Mouse (Mus musculus) CH12.LX (cell line): ENCODE measurements around the gene Dpp4. TPM values are rescaled to one million over a fixed set of nuclear protein-coding genes. Genes with fewer than 3 reads are reported as not detected.
A peak's percentile ranks its signal among the peaks of the same experiment; 100 is the strongest.

ENCODE experiments used
- DNase-seq: peaks from one replicate; pipeline ENCODE4 v3.0.0-alpha.2; 2013; ENCODE audit errors: extremely low read depth
- H3K27ac ChIP-seq: 2 replicates; pipeline ENCODE4 v1.5.1; 2012; ENCODE audit warnings: low read depth, mild to moderate bottlenecking, control low read depth, moderate library complexity; ENCODE audit not compliant: insufficient read depth
- H3K27me3 ChIP-seq: replicated peaks from 2 replicates; pipeline ENCODE3; 2012; ENCODE audit warnings: inconsistent platforms
- H3K36me3 ChIP-seq, 2 experiments: replicated peaks in 1 of 2; 2 replicates each; pipeline versions ENCODE3 to v1.6.1; 2012; ENCODE audit warnings: inconsistent platforms in 1 of 2, low read length in 1 of 2, mild to moderate bottlenecking in 1 of 2, mixed read lengths in 1 of 2, moderate library complexity in 1 of 2; ENCODE audit not compliant: control insufficient read depth in 1 of 2, insufficient read depth in 1 of 2
- H3K4me1 ChIP-seq, 2 experiments: 2 replicates each; pipeline ENCODE4 v1.6.1; 2012; ENCODE audit warnings: inconsistent platforms in 1 of 2, moderate library complexity in 1 of 2; ENCODE audit not compliant: insufficient read depth in 2 of 2, control insufficient read depth in 1 of 2
- H3K4me2 ChIP-seq: 2 replicates; pipeline ENCODE4 v1.6.1; 2012; ENCODE audit warnings: low read depth, mild to moderate bottlenecking, control low read depth; ENCODE audit not compliant: poor library complexity, insufficient read depth, severe bottlenecking
- H3K4me3 ChIP-seq, 3 experiments: fragments of 150-350 bp in 1 of 3; sonication (generic) in 1 of 3; replicated peaks in 1 of 3; 2 replicates each; pipeline versions ENCODE3 to v1.5.1; 2011 to 2012; ENCODE audit warnings: low read depth in 2 of 3, low read length in 2 of 3, mild to moderate bottlenecking in 2 of 3, moderate library complexity in 2 of 3, control low read depth in 1 of 3, improper control_type of control experiment in 1 of 3, inconsistent platforms in 1 of 3, mixed read lengths in 1 of 3; ENCODE audit not compliant: poor library complexity in 1 of 3
- H3K79me2 ChIP-seq: replicated peaks from 2 replicates; pipeline ENCODE4 v1.6.1; 2012; ENCODE audit warnings: mild to moderate bottlenecking, moderate library complexity; ENCODE audit not compliant: control insufficient read depth, poor library complexity, insufficient read depth, severe bottlenecking; ENCODE audit errors: extremely low read depth
- H3K9ac ChIP-seq: 2 replicates; pipeline ENCODE4 v1.6.1; 2012; ENCODE audit warnings: low read depth, mild to moderate bottlenecking, control low read depth, moderate library complexity; ENCODE audit not compliant: insufficient read depth
- H3K9me3 ChIP-seq: replicated peaks from 2 replicates; pipeline ENCODE3; 2012; ENCODE audit warnings: low read length, inconsistent platforms, mixed read lengths
- BHLHE40 ChIP-seq: IDR thresholded peaks from 2 replicates; pipeline ENCODE4 v1.6.1; 2011; ENCODE audit warnings: mild to moderate bottlenecking, low read depth, low read length, improper control_type of control experiment
- CTCF ChIP-seq, 2 experiments: IDR thresholded peaks in 1 of 2; conservative IDR thresholded peaks in 1 of 2; 2 replicates each; pipeline ENCODE4 v1.5.1; 2011 to 2012; ENCODE audit warnings: low read depth in 2 of 2, low read length in 2 of 2, improper control_type of control experiment in 1 of 2, inconsistent platforms in 1 of 2, mild to moderate bottlenecking in 1 of 2, moderate library complexity in 1 of 2
- EP300 ChIP-seq: IDR thresholded peaks from 2 replicates; pipeline ENCODE4 v1.6.1; 2011; ENCODE audit warnings: low read length, improper control_type of control experiment
- ETS1 ChIP-seq: conservative IDR thresholded peaks from 2 replicates; pipeline ENCODE4 v1.6.1; 2012; ENCODE audit warnings: low read depth, mild to moderate bottlenecking, inconsistent platforms, low read length, improper control_type of control experiment, moderate library complexity
- HCFC1 ChIP-seq: IDR thresholded peaks from 2 replicates; pipeline ENCODE4 v1.6.1; 2012; ENCODE audit warnings: low read depth, mild to moderate bottlenecking, inconsistent platforms, low read length, improper control_type of control experiment
- MAX ChIP-seq: IDR thresholded peaks from 2 replicates; pipeline ENCODE4 v1.6.1; 2011; ENCODE audit warnings: low read length, improper control_type of control experiment
- NELFE ChIP-seq: IDR thresholded peaks from 2 replicates; pipeline ENCODE4 v1.6.1; 2011; ENCODE audit warnings: low read depth, low read length, improper control_type of control experiment
- RAD21 ChIP-seq: IDR thresholded peaks from 2 replicates; pipeline ENCODE4 v1.6.1; 2011; ENCODE audit warnings: low read depth, mild to moderate bottlenecking, low read length, improper control_type of control experiment, moderate library complexity
- RCOR1 ChIP-seq: conservative IDR thresholded peaks from 2 replicates; pipeline ENCODE4 v1.6.1; 2012; ENCODE audit warnings: low read depth, mild to moderate bottlenecking, inconsistent platforms, low read length, improper control_type of control experiment
- SMC3 ChIP-seq: IDR thresholded peaks from 2 replicates; pipeline ENCODE4 v1.6.1; 2011; ENCODE audit warnings: low read depth, low read length, improper control_type of control experiment
- TBP ChIP-seq: conservative IDR thresholded peaks from 2 replicates; pipeline ENCODE4 v1.6.1; 2011; ENCODE audit warnings: low read depth, low read length, improper control_type of control experiment
- TCF12 ChIP-seq: IDR thresholded peaks from 2 replicates; pipeline ENCODE4 v1.6.1; 2014; ENCODE audit warnings: low read depth, mild to moderate bottlenecking, inconsistent platforms, low read length, improper control_type of control experiment
- USF1 ChIP-seq: IDR thresholded peaks from 2 replicates; pipeline ENCODE4 v1.6.1; 2014; ENCODE audit warnings: low read depth, mild to moderate bottlenecking, inconsistent platforms, low read length, improper control_type of control experiment
- USF2 ChIP-seq: conservative IDR thresholded peaks from 2 replicates; pipeline ENCODE4 v1.6.1; 2011; ENCODE audit warnings: low read depth, low read length, improper control_type of control experiment
- ZC3H11A ChIP-seq: IDR thresholded peaks from 2 replicates; pipeline ENCODE4 v1.6.1; 2012; ENCODE audit warnings: low read depth, mild to moderate bottlenecking, inconsistent platforms, low read length, improper control_type of control experiment
- ZMIZ1 ChIP-seq: IDR thresholded peaks from 2 replicates; pipeline ENCODE4 v1.6.1; 2012; ENCODE audit warnings: low read depth, mild to moderate bottlenecking, inconsistent platforms, low read length, improper control_type of control experiment
- ZNF384 ChIP-seq: IDR thresholded peaks from 2 replicates; pipeline ENCODE4 v1.6.1; 2012; ENCODE audit warnings: low read depth, low read length, improper control_type of control experiment, inconsistent platforms
- dilution Hi-C: fragments of 300-500 bp; cut with MboI; formaldehyde crosslinking; loops from 2 replicates; pipeline ENCODE4 v1.14.3; 2020; ENCODE audit warnings: low sequenced_read_pairs; ENCODE audit not compliant: extremely low pct_unique_long_range_greater_than_20kb, extremely low pct_ligation_motif_present
- in situ Hi-C: fragments of 300-500 bp; cut with MboI; formaldehyde crosslinking; loops from 3 replicates; pipeline ENCODE4 v1.14.3; 2019; ENCODE audit warnings: low sequenced_read_pairs, low pct_ligation_motif_present, low pct_unique_long_range_greater_than_20kb, mixed read lengths
- polyA plus RNA-seq: library from polyadenylated mRNA; unstranded; fragments of >175 nt; gene quantifications from 2 replicates; pipeline ENCODE4 v1.2.1, GENCODE M21; 2012; ENCODE audit warnings: low read depth; ENCODE audit not compliant: insufficient read length
- total RNA-seq, 2 experiments: library from RNA; depleted of rRNA; stranded (reverse); fragments of 300-350 nt in 1 of 2; fragments of >200 nt in 1 of 2; gene quantifications; 2 replicates each; pipeline ENCODE4 v1.2.3; 2012 to 2014

Dpp4 gene
- total and polyA plus RNA-seq, 3 experiments, result 0.04 to 3.6 (median 0.29) TPM

- Histone ChIP-seq H3K27ac (no peak overlapping the region), H3K4me1 (peaks cover 3 to 19% of the 10 kb centered on the region in 2 experiments; a peak in 2 of 4 replicates), H3K4me2 (no peak overlapping the region), H3K27me3 (no peaks in the 10 kb centered on the region), H3K79me2 (no peaks in the 10 kb centered on the region), H3K9me3 (no peaks in the 10 kb centered on the region), H3K36me3 (no peaks in the 10 kb centered on the region), H3K4me3 (no peak overlapping the region), H3K9ac (no peak overlapping the region)
- peak; percentile 19 for DNase-seq
- dilution Hi-C loops (no loop called here), in situ Hi-C loops (no loop called here)
- TF ChIP-seq EP300, result no peak
- no peak for TF ChIP-seq USF2
- no peak for TF ChIP-seq RCOR1
- no peak for TF ChIP-seq TBP
- no peak for TF ChIP-seq ETS1
- TF ChIP-seq CTCF (conservative IDR thresholded peaks at IDR 0.05 in 1 of 2, IDR thresholded peaks at IDR 0.05 in 1 of 2; ENCODE audit: low read depth in 2 of 2, low read length in 2 of 2), result peak in 1 of 2 experiments; percentile 59; a peak in 2 of 4 replicates
- no peak for TF ChIP-seq ZMIZ1
- no peak; the same call in 1 of the 2 replicates for TF ChIP-seq ZC3H11A
- no peak for TF ChIP-seq NELFE
- no peak for TF ChIP-seq HCFC1
- TF ChIP-seq SMC3, result peak; percentile 69
- no peak for TF ChIP-seq BHLHE40
- peak; percentile 60 for TF ChIP-seq RAD21
- no peak for TF ChIP-seq MAX
- no peak for TF ChIP-seq USF1
- peak; percentile 38 for TF ChIP-seq ZNF384
These were observed 65.3 kb downstream of the Dpp4 start for GRCm38 (mm10) chr2:62346771-62347170.

DNA sequence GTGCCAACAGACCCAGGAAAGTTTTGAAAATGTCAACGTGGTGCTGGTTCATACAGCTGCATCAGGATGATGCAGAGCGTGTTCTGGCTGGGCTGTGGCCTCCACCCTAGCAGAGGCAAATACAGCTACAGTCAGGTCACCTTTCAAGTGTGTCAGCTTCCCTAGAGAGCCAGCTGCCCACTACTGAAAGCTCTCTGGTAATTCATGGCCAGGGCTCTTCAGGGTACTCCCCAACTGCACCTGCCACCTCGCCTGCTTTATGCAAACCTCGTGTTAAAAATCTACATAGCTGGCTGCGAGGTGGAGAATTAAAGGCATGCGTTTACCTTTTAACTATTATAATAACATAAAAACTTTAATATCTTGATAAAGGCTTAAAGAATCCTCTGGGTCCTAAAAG is 67.7 kb downstream of the Dpp4 start:
- TF ChIP-seq USF2 (no peak), BHLHE40 (peak; percentile 76), TCF12 (peak; percentile 33; the same call in 1 of the 2 replicates), ETS1 (peak; percentile 16; the same call in 1 of the 2 replicates)
- Histone ChIP-seq H3K9me3 (no peaks in the 10 kb centered on the region), H3K4me3 (no peak overlapping the region), H3K36me3 (no peaks in the 10 kb centered on the region), H3K9ac (no peak overlapping the region), H3K79me2 (no peaks in the 10 kb centered on the region), H3K4me1 (peaks cover 3 to 19% of the 10 kb centered on the region in 2 experiments; a peak in 2 of 4 replicates), H3K4me2 (no peak overlapping the region), H3K27ac (no peak overlapping the region), H3K27me3 (no peaks in the 10 kb centered on the region)
- in situ Hi-C loops, result no loop called here
- DNase-seq, result peak; percentile 63
- dilution Hi-C loops, result no loop called here
